Mouse (Mus musculus) left cerebral cortex, postnatal 36 days (tissue): ENCODE measurements around the gene Gm48552. TPM values are rescaled to one million over a fixed set of nuclear protein-coding genes. Genes with fewer than 3 reads are reported as not detected.

Experiments used
- DNase-seq, 2 experiments: peaks; one replicate each; pipeline ENCODE4 v3.0.0; 2021 to 2022; ENCODE audit warnings: low spot score in 2 of 2, mixed read lengths in 1 of 2
- intact Hi-C: fragments of 180-260 bp; cut with DNase I; formaldehyde crosslinking; loops from one replicate; pipeline ENCODE4 v1.15.1; 2025
- total RNA-seq, 2 experiments: library from RNA; stranded (reverse); gene quantifications; 2 replicates each; pipeline ENCODE4 v1.2.3; 2021

The Gm48552 gene
- total RNA-seq, 2 experiments from 2014 or later, result 1.9 to 4.9 TPM

- intact Hi-C loops, result loop anchor here (2.0 kb wide), 1 partner anchor 15 kb away; no protein-coding TSS in a partner anchor
- DNase-seq, result no peak
These were observed 26.9 kb downstream of the Gm48552 start for GRCm38 (mm10) chr10:81415549-81416310.

GRCm38 (mm10) chr10:81416581-81417226 is 27.9 kb downstream of the Gm48552 start:
- peak; percentile 88 to 91 for DNase-seq
- intact Hi-C loops, result loop anchor here (2.0 kb wide), 1 partner anchor 14 kb away; no protein-coding TSS in a partner anchor

- intact Hi-C loops, result loop anchor here (2.0 kb wide), 1 partner anchor 13 kb away; no protein-coding TSS in a partner anchor
- no peak for DNase-seq
These were observed 28.7 kb downstream of the Gm48552 start for GRCm38 (mm10) chr10:81417227-81418215.

GRCm38 (mm10) chr10:81418216-81419070 is 29.6 kb downstream of the Gm48552 start:
- intact Hi-C loops, result no loop called here
- no peak for DNase-seq

GRCm38 (mm10) chr10:81419111-81419928 is 30.5 kb downstream of the Gm48552 start:
- DNase-seq, result peak in 1 of 2 experiments; percentile 2
- intact Hi-C loops, result no loop called here

- intact Hi-C loops, result no loop called here
- DNase-seq, result peak in 1 of 2 experiments; percentile 3
These were observed 31.5 kb downstream of the Gm48552 start for GRCm38 (mm10) chr10:81420191-81420767.

GRCm38 (mm10) chr10:81421041-81421796 is 32.4 kb downstream of the Gm48552 start:
- peak in 1 of 2 experiments; percentile 3 for DNase-seq
- intact Hi-C loops, result no loop called here

- DNase-seq, result no peak
- intact Hi-C loops, result no loop called here
These were observed 32.9 kb downstream of the Gm48552 start for GRCm38 (mm10) chr10:81421797-81422100.

- DNase-seq, result no peak
- intact Hi-C loops, result no loop called here
These were observed 33.4 kb downstream of the Gm48552 start for GRCm38 (mm10) chr10:81422191-81422590.

GRCm38 (mm10) chr10:81422661-81423217 is 33.9 kb downstream of the Gm48552 start:
- DNase-seq, result peak in 1 of 2 experiments; percentile 3
- intact Hi-C loops, result no loop called here

GRCm38 (mm10) chr10:81423476-81424245 is 34.9 kb downstream of the Gm48552 start:
- intact Hi-C loops, result no loop called here
- peak; percentile 3 to 21 for DNase-seq

GRCm38 (mm10) chr10:81424246-81425051 is 35.6 kb downstream of the Gm48552 start:
- DNase-seq, result peak in 1 of 2 experiments; percentile 19
- intact Hi-C loops, result no loop called here

GRCm38 (mm10) chr10:81425236-81425850 is 36.5 kb downstream of the Gm48552 start:
- intact Hi-C loops, result no loop called here
- DNase-seq, result peak in 1 of 2 experiments; percentile 19

GRCm38 (mm10) chr10:81426081-81426671 is 37.4 kb downstream of the Gm48552 start:
- intact Hi-C loops, result no loop called here
- peak in 1 of 2 experiments; percentile 19 for DNase-seq
